Mouse (Mus musculus): ENCODE measurements at regions not wholly inside any gene's neighbourhood (a gene's known extent, or its start where the extent isn't known, plus 50 kb on each side); places are given as distances from the start of the nearest gene placed in this dataset.
A peak's percentile ranks its signal among the peaks of the same experiment; 100 is the strongest.

- DNase-seq (ENCODE audit: low spot score in 2 of 2), result no peak
Observed at GRCm38 (mm10) chr6:4398599-4398980, 106.0 kb upstream of the Col1a2 start.

GRCm38 (mm10) chr6:4405301-4405700 lies 99.3 kb upstream of the Col1a2 start:
- DNase-seq (ENCODE audit: low spot score in 2 of 2), result no peak

- DNase-seq (ENCODE audit: low spot score in 2 of 2), result no peak
Observed at GRCm38 (mm10) chr6:4407748-4408147, 96.9 kb upstream of the Col1a2 start.

GRCm38 (mm10) chr6:4413201-4413600 lies 91.4 kb upstream of the Col1a2 start:
- no peak for DNase-seq (ENCODE audit: low spot score in 2 of 2)

GRCm38 (mm10) chr6:4414166-4414565 lies 90.4 kb upstream of the Col1a2 start:
- peak in 1 of 2 experiments; percentile 26 for DNase-seq (ENCODE audit: low spot score in 2 of 2)

GRCm38 (mm10) chr6:4415206-4415605 lies 89.4 kb upstream of the Col1a2 start:
- DNase-seq (ENCODE audit: low spot score in 2 of 2), result no peak

- DNase-seq (ENCODE audit: low spot score in 2 of 2), result no peak
Observed at GRCm38 (mm10) chr6:4417247-4417709, 87.3 kb upstream of the Col1a2 start.

GRCm38 (mm10) chr6:4418376-4418775 lies 86.2 kb upstream of the Col1a2 start:
- DNase-seq (ENCODE audit: low spot score in 2 of 2), result no peak

GRCm38 (mm10) chr6:4418941-4419351 lies 85.7 kb upstream of the Col1a2 start:
- DNase-seq (ENCODE audit: low spot score in 2 of 2), result peak in 1 of 2 experiments; percentile 20

- DNase-seq (ENCODE audit: low spot score in 2 of 2), result no peak
Observed at GRCm38 (mm10) chr6:4421466-4421865, 83.1 kb upstream of the Col1a2 start.

- no peak for DNase-seq (ENCODE audit: low spot score in 2 of 2)
Observed at GRCm38 (mm10) chr6:4427122-4427521, 77.5 kb upstream of the Col1a2 start.

GRCm38 (mm10) chr6:4430704-4431310 lies 73.8 kb upstream of the Col1a2 start:
- peak in 1 of 2 experiments; percentile 20 for DNase-seq (ENCODE audit: low spot score in 2 of 2)

GRCm38 (mm10) chr6:4432192-4432591 lies 72.4 kb upstream of the Col1a2 start:
- no peak for DNase-seq (ENCODE audit: low spot score in 2 of 2)

- DNase-seq (ENCODE audit: low spot score in 2 of 2), result no peak
Observed at GRCm38 (mm10) chr6:4436439-4436838, 68.2 kb upstream of the Col1a2 start.

GRCm38 (mm10) chr6:4436874-4437273 lies 67.7 kb upstream of the Col1a2 start:
- no peak for DNase-seq (ENCODE audit: low spot score in 2 of 2)

- no peak for DNase-seq (ENCODE audit: low spot score in 2 of 2)
Observed at GRCm38 (mm10) chr6:4441618-4442167, 62.9 kb upstream of the Col1a2 start.

GRCm38 (mm10) chr6:4445906-4446305 lies 58.7 kb upstream of the Col1a2 start:
- no peak for DNase-seq (ENCODE audit: low spot score in 2 of 2)

- DNase-seq (ENCODE audit: low spot score in 2 of 2), result no peak
Observed at GRCm38 (mm10) chr6:4451227-4451626, 53.4 kb upstream of the Col1a2 start.
